Mouse (Mus musculus) G1E (cell line): ENCODE data around the gene Pld5.

Experiments
- CTCF ChIP-seq: IDR thresholded peaks from 2 replicates; pipeline ENCODE4 v1.5.1; 2012; ENCODE audit warnings: low read depth, low read length, inconsistent platforms, mixed read lengths
- GATA1 ChIP-seq: IDR thresholded peaks from 2 replicates; pipeline ENCODE4 v1.6.1; 2012; ENCODE audit warnings: borderline replicate concordance, low read length, inconsistent platforms, mixed read lengths
- GATA2 ChIP-seq: IDR thresholded peaks from 2 replicates; pipeline ENCODE4 v1.6.1; 2012; ENCODE audit warnings: low read depth, low read length, inconsistent platforms, borderline replicate concordance
- POLR2AphosphoS5 ChIP-seq: IDR thresholded peaks from 2 replicates; pipeline ENCODE4 v1.6.1; 2012; ENCODE audit warnings: low read depth, low read length, inconsistent platforms; ENCODE audit not compliant: insufficient replicate concordance

- no peak for TF ChIP-seq CTCF
- no peak for TF ChIP-seq GATA2
- TF ChIP-seq POLR2AphosphoS5 = no peak
- TF ChIP-seq GATA1 = no peak
These were observed 259.0 kb downstream of the Pld5 start for GRCm38 (mm10) chr1:176016076-176016475.
